Mouse (Mus musculus) spleen, adult 10 weeks (tissue): ENCODE results near the gene Ccdc17. TPM values are rescaled to one million over a fixed set of nuclear protein-coding genes. Genes with fewer than 3 reads are reported as not detected.

Experiments
- polyA plus RNA-seq: library from polyadenylated mRNA; stranded (reverse); fragments of 350-450 nt; fragmentation: Illumina TruSeq; extraction: RNeasy Lipid Tissue Mini Kit (QIAGEN cat#74804); gene quantifications from one replicate; pipeline ENCODE4 v1.2.3, GENCODE M21; 2015; ENCODE audit warnings: low replicate concordance; ENCODE audit not compliant: insufficient read depth

Ccdc17 gene
- 14.7 TPM for polyA plus RNA-seq

GRCm38 (mm10) chr4:116596379-116596778 is at the start of gene Ccdc17:
Gene Ccdc17 (plus strand): TSS chr4:116596654.

GRCm38 (mm10) chr4:116555413-116556300 is 40.8 kb upstream of the Ccdc17 start, which contains the start of gene Tmem69:
Gene Tmem69 (minus strand): TSS chr4:116555936.

GRCm38 (mm10) chr4:116557306-116558121 is 38.9 kb upstream of the Ccdc17 start, which contains the start of gene Gpbp1l1:
Gene Gpbp1l1 (plus strand): TSS chr4:116557658.

GRCm38 (mm10) chr4:116627722-116628662 is 31.5 kb downstream of the Ccdc17 start, which contains the start of gene Nasp:
Gene Nasp (minus strand): TSS chr4:116627941.

Other genes starting within 250 kb of the Ccdc17 start
- gene Mast2, start 132.5 kb upstream of the Ccdc17 start, polyA plus RNA-seq: 18.8 TPM
- 13.5 TPM for gene Ipp, start 89.1 kb upstream of the Ccdc17 start, polyA plus RNA-seq
- 40.6 TPM for gene Tmem69, start 40.7 kb upstream of the Ccdc17 start, polyA plus RNA-seq
- 156 TPM for gene Gpbp1l1, start 39.0 kb upstream of the Ccdc17 start, polyA plus RNA-seq
- gene Nasp, start 31.3 kb downstream of the Ccdc17 start, polyA plus RNA-seq: 84.8 TPM
- 291 TPM for gene Akr1a1, start 55.0 kb downstream of the Ccdc17 start, polyA plus RNA-seq
- gene Prdx1, start 88.9 kb downstream of the Ccdc17 start, polyA plus RNA-seq: 625 TPM
- 11.2 TPM for gene Mmachc, start 111.8 kb downstream of the Ccdc17 start, polyA plus RNA-seq
- gene Ccdc163, start 111.9 kb downstream of the Ccdc17 start, polyA plus RNA-seq: 42.6 TPM
- gene Tesk2, start 124.3 kb downstream of the Ccdc17 start, polyA plus RNA-seq: 8.6 TPM
- 22.3 TPM for gene Toe1, start 211.0 kb downstream of the Ccdc17 start, polyA plus RNA-seq
- 8.7 TPM for gene Mutyh, start 211.1 kb downstream of the Ccdc17 start, polyA plus RNA-seq
- not detected for gene Hpdl, start 225.1 kb downstream of the Ccdc17 start, polyA plus RNA-seq